Mouse (Mus musculus): ENCODE data around the gene Cdca4.
"Not testable (repeated sequence)": the region's sequence is repeated elsewhere in the genome, so short reads cannot be mapped to it uniquely, and the experiment has no call there.

Gene Cdca4

GRCm38 (mm10) chr12:112857021-112857925, 28.1 kb upstream of the Cdca4 start:
- DNase-seq (ENCODE audit: low spot score in 2 of 2): no peak

- DNase-seq (ENCODE audit: low spot score in 2 of 2): no peak
These were observed 27.1 kb upstream of the Cdca4 start for GRCm38 (mm10) chr12:112856338-112856737.

GRCm38 (mm10) chr12:112854610-112855333, 25.5 kb upstream of the Cdca4 start:
- no peak for DNase-seq (ENCODE audit: low spot score in 2 of 2)

- no peak for DNase-seq (ENCODE audit: low spot score in 2 of 2)
These were observed 24.0 kb upstream of the Cdca4 start for GRCm38 (mm10) chr12:112853050-112853729.

GRCm38 (mm10) chr12:112851116-112851515, 21.9 kb upstream of the Cdca4 start:
- DNase-seq (ENCODE audit: low spot score in 2 of 2): no peak

GRCm38 (mm10) chr12:112850344-112850743, 21.1 kb upstream of the Cdca4 start:
- no peak for DNase-seq (ENCODE audit: low spot score in 2 of 2)

- no peak for DNase-seq (ENCODE audit: low spot score in 2 of 2)
These were observed 20.2 kb upstream of the Cdca4 start for GRCm38 (mm10) chr12:112849235-112850022.

GRCm38 (mm10) chr12:112847880-112848279, 18.7 kb upstream of the Cdca4 start:
- no peak for DNase-seq (ENCODE audit: low spot score in 2 of 2)

- DNase-seq (ENCODE audit: low spot score in 2 of 2): peak; percentile 78 to 81
These were observed 14.6 kb upstream of the Cdca4 start for GRCm38 (mm10) chr12:112843803-112844202.

- DNase-seq (ENCODE audit: low spot score in 2 of 2): not testable (repeated sequence)
These were observed 12.9 kb upstream of the Cdca4 start for GRCm38 (mm10) chr12:112842128-112842527.

GRCm38 (mm10) chr12:112841338-112841892, 12.2 kb upstream of the Cdca4 start:
- DNase-seq (ENCODE audit: low spot score in 2 of 2): not testable (repeated sequence)

- DNase-seq (ENCODE audit: low spot score in 2 of 2): no peak
These were observed 11.2 kb upstream of the Cdca4 start for GRCm38 (mm10) chr12:112840209-112841086.

GRCm38 (mm10) chr12:112835046-112835445, 5.8 kb upstream of the Cdca4 start:
- DNase-seq (ENCODE audit: low spot score in 2 of 2): no peak

- no peak for DNase-seq (ENCODE audit: low spot score in 2 of 2)
These were observed 4.3 kb upstream of the Cdca4 start for GRCm38 (mm10) chr12:112833527-112833926.

- DNase-seq (ENCODE audit: low spot score in 2 of 2): no peak
These were observed 3.2 kb upstream of the Cdca4 start for GRCm38 (mm10) chr12:112832411-112832810.

- DNase-seq (ENCODE audit: low spot score in 2 of 2): no peak
These were observed 1.3 kb upstream of the Cdca4 start for GRCm38 (mm10) chr12:112830570-112830969.

GRCm38 (mm10) chr12:112830141-112830540, 918 bp upstream of the Cdca4 start:
- no peak for DNase-seq (ENCODE audit: low spot score in 2 of 2)

- DNase-seq (ENCODE audit: low spot score in 2 of 2): no peak
These were observed 551 bp downstream of the Cdca4 start for GRCm38 (mm10) chr12:112828501-112829243.

GRCm38 (mm10) chr12:112825901-112826300, 3.3 kb downstream of the Cdca4 start:
- DNase-seq (ENCODE audit: low spot score in 2 of 2): no peak

All from frontal cortex, postnatal 25 days (tissue).